Mouse (Mus musculus) embryonic fibroblast, embryonic 13.5 days (primary cell): Measurements from ENCODE around the gene Stk10. TPM values are rescaled to one million over a fixed set of nuclear protein-coding genes. Genes with fewer than 3 reads are reported as not detected.

Experiments used
- H3K27ac ChIP-seq: 2 replicates; pipeline ENCODE4 v1.5.1; 2012; ENCODE audit warnings: low read length, control low read depth, inconsistent platforms; ENCODE audit not compliant: insufficient read depth
- H3K4me1 ChIP-seq: 2 replicates; pipeline ENCODE4 v1.6.1; 2011; ENCODE audit warnings: low read length; ENCODE audit not compliant: control insufficient read depth, insufficient read depth
- H3K4me3 ChIP-seq: 2 replicates; pipeline ENCODE4 v1.5.1; 2011; ENCODE audit warnings: mild to moderate bottlenecking, control low read depth, low read length; ENCODE audit not compliant: insufficient read depth
- CTCF ChIP-seq: IDR thresholded peaks from 2 replicates; pipeline ENCODE4 v1.5.1; 2011; ENCODE audit warnings: mild to moderate bottlenecking, control low read depth, low read length, moderate library complexity, borderline replicate concordance; ENCODE audit not compliant: insufficient read depth
- POLR2A ChIP-seq: IDR thresholded peaks from 2 replicates; pipeline ENCODE4 v1.6.1; 2011; ENCODE audit warnings: low read depth, mild to moderate bottlenecking, control low read depth, low read length, moderate library complexity
- polyA plus RNA-seq: library from polyadenylated mRNA; stranded (reverse); fragments of >200 nt; gene quantifications from 2 replicates; pipeline ENCODE4 v1.2.4, GENCODE M21; 2011; ENCODE audit warnings: low read depth; ENCODE audit not compliant: missing spikeins, insufficient read length

Gene Stk10
- polyA plus RNA-seq, 1 experiment: 4.4 TPM

GRCm38 (mm10) chr11:32581031-32581430 is 47.9 kb downstream of the Stk10 start:
- Histone ChIP-seq H3K27ac (no peak overlapping the region), H3K4me1 (no peaks in the 10 kb centered on the region), H3K4me3 (no peak overlapping the region)
- TF ChIP-seq CTCF: no peak
- no peak for TF ChIP-seq POLR2A

DNA sequence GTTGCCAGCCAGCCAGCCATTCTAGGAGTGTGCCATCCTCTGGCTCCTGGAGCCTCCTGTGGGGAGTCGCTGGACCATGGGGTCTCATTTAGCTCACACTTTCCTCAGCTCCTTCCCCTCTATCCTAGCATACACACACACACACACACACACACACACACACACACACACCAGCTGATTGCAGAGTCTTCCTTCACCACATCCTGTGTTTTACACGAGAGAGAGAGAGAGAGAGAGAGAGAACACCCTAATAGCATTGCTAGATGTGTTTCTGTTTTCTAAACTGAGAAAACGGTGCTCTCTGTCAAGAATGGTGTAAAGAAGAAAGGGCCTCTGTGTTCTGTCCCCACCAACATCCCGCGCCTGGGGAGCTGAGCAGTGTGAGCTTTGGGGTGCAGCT is 49.7 kb downstream of the Stk10 start:
- Histone ChIP-seq H3K4me1 (peaks cover 3% of the 10 kb centered on the region; the same call in 1 of the 2 replicates), H3K4me3 (no peak overlapping the region), H3K27ac (no peak overlapping the region)
- no peak for TF ChIP-seq POLR2A
- TF ChIP-seq CTCF: no peak

GRCm38 (mm10) chr11:32585996-32586395 is 52.9 kb downstream of the Stk10 start:
- Histone ChIP-seq H3K27ac (no peak overlapping the region), H3K4me1 (peaks cover 3% of the 10 kb centered on the region; the same call in 1 of the 2 replicates), H3K4me3 (no peak overlapping the region)
- no peak for TF ChIP-seq CTCF
- TF ChIP-seq POLR2A: no peak

- Histone ChIP-seq H3K4me1 (peaks cover 3% of the 10 kb centered on the region; the same call in 1 of the 2 replicates), H3K27ac (no peak overlapping the region), H3K4me3 (no peak overlapping the region)
- no peak for TF ChIP-seq POLR2A
- TF ChIP-seq CTCF: no peak
Observed at GRCm38 (mm10) chr11:32587191-32588089, 54.3 kb downstream of the Stk10 start.

DNA sequence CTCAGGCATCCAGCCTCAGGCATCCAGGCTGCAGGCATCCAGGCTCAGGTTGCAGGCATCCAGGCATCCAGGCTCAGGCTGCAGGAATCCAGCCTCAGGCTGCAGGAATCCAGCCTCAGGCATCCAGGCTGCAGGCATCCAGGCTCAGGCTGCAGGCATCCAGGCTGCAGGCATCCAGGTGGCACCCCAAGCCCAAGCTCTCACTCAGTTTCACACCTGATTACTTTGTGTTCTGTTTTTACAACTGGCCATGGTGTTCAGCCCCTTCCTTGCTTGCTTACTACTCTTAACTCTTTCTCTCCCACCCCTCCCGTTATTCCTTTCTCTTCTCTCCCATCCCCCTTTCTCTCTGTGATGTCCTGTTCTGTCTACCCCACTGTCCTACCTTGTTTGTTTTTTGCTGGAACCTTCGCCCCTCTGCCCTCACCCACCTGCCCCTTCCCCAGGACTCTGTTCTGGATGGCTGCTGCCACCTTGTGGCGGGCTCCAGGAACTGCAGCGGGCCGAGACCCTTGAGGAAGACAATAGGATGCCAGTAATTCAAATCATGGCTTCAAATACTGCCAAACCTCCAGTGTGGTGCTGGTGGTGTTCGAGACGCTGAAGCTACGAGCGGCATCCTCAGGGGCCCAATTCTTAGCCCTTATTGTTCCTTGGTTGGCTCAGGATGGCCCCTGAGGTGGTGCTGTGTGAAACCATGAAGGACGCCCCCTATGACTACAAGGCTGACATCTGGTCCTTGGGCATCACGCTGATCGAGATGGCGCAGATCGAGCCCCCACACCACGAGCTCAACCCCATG is 55.2 kb downstream of the Stk10 start:
- Histone ChIP-seq H3K27ac (no peak overlapping the region), H3K4me1 (peaks cover 3% of the 10 kb centered on the region; the same call in 1 of the 2 replicates)
- TF ChIP-seq CTCF (peak; percentile 72), POLR2A (no peak)

DNA sequence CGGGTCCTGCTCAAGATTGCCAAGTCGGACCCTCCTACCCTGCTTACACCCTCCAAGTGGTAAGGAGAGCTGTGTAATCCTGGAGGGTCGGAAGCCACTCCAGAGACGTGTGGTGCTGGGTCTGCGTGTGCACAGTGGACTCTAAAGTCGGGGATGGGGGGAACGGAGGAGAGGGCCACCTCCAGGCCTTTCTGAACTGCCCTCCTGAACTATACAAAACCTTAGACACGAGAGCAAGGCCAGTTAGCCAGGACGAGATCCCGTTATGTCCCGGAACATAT is 55.7 kb downstream of the Stk10 start:
- H3K27ac ChIP-seq: no peak overlapping the region
- H3K4me1 ChIP-seq: peaks cover 3% of the 10 kb centered on the region; the same call in 1 of the 2 replicates
- H3K4me3 ChIP-seq: no peak overlapping the region
- TF ChIP-seq POLR2A (no peak), CTCF (no peak)

More for the DNA sequence above, 55.2 kb downstream of the Stk10 start:
- no peak overlapping the region for H3K4me3 ChIP-seq

DNA sequence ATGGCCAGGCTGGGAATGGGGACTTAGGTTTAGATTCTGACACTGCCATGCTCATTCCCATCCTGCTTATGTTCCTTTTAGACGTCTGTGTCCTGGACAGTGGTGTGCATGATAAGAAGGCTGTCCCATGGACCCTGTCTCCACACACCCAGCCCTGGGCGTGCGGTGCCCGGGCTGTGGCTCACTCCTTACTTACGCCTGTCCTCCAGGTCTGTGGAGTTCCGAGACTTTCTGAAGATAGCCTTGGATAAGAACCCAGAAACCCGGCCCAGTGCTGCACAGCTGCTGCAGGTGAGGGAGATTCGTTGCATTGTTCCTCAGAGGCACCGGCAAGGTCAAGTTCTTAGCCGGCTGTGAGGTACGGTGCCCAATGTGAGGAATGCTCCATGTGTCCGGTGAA is 56.1 kb downstream of the Stk10 start:
- no peak overlapping the region for H3K4me3 ChIP-seq
- peaks cover 3% of the 10 kb centered on the region; the same call in 1 of the 2 replicates for H3K4me1 ChIP-seq
- no peak overlapping the region for H3K27ac ChIP-seq
- TF ChIP-seq CTCF: no peak
- TF ChIP-seq POLR2A: no peak

DNA sequence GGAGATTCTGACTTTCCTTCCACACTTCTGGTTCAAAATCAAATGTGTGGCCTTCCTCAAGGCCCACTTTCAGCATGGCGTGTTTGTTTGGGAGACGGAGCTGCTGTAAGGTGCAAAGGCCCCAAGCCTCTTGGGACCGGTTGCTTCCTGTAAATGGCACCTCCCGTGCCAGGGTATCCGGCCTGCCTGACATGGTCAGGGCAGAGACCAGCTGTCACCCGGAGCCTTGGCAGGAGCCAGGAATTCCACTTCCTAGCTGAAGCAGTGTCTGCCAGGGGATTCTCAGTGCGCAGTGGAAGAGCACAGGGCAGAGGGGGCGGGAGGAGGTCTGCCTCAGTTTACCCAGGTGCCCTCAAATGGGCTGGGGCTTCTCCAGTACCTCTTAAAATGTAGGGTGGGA is 56.7 kb downstream of the Stk10 start:
- Histone ChIP-seq H3K4me1 (peaks cover 3% of the 10 kb centered on the region; the same call in 1 of the 2 replicates), H3K4me3 (no peak overlapping the region), H3K27ac (no peak overlapping the region)
- TF ChIP-seq POLR2A (no peak), CTCF (no peak)

DNA sequence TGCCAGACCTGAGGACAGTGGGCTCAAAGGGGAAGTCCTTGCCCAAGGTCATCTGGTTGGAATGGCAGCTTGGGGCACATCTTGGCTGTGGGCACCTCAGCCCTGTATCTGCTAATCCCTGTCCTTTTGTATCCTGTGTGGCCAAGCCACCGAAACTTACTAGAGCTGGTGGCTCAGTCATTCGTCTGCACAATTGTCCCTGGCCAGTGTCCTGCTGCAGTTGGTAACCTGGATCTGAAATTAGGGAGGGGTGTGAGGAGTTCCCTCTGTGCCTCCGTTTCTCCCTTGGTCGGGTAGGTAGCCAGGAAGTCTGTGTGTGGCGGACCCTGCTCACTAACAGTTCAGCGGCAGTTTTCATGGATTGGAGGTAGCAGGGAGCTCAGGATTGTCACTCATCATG is 57.1 kb downstream of the Stk10 start:
- Histone ChIP-seq H3K4me1 (peaks cover 3% of the 10 kb centered on the region; the same call in 1 of the 2 replicates), H3K27ac (no peak overlapping the region), H3K4me3 (no peak overlapping the region)
- TF ChIP-seq POLR2A (no peak), CTCF (no peak)
